Mouse (Mus musculus) liver, adult 2 months (tissue): ENCODE measurements around the gene Lrp1.

ENCODE experiments used
- CTCF ChIP-seq: fragments of 200-500 bp; IDR thresholded peaks from 2 replicates; pipeline ENCODE4 v1.5.1; 2011; ENCODE audit warnings: low read depth, low read length, control low read depth
- POLR2A ChIP-seq: fragments of 200-500 bp; IDR thresholded peaks from 2 replicates; pipeline ENCODE4 v1.6.1; 2011; ENCODE audit warnings: low read length, control low read depth; ENCODE audit not compliant: insufficient read depth; ENCODE audit errors: extremely low read depth

- TF ChIP-seq POLR2A (no peak), CTCF (no peak)
These were observed 130.5 kb downstream of the Lrp1 start for GRCm38 (mm10) chr10:127490160-127491127.
